Mouse (Mus musculus): Measurements from ENCODE around the gene Hoxa11.

GRCm38 (mm10) chr6:52252016-52252774, 6.6 kb upstream of the Hoxa11 start:
- TF ChIP-seq CTCF (IDR thresholded peaks at IDR 0.05; ENCODE audit: borderline replicate concordance, insufficient read depth, low read depth, low read length) = no peak
- no peak for TF ChIP-seq POLR2A (IDR thresholded peaks at IDR 0.05; ENCODE audit: borderline replicate concordance, insufficient read depth, low read length)

Data from cerebellum, adult 2 months (tissue).